Mouse (Mus musculus): Measurements from ENCODE around the gene Zfp358. TPM values are rescaled to one million over a fixed set of nuclear protein-coding genes. Genes with fewer than 3 reads are reported as not detected.

The Zfp358 gene
- 29.0 and 32.0 TPM in 2 replicates for polyA plus RNA-seq (2012)

DNA sequence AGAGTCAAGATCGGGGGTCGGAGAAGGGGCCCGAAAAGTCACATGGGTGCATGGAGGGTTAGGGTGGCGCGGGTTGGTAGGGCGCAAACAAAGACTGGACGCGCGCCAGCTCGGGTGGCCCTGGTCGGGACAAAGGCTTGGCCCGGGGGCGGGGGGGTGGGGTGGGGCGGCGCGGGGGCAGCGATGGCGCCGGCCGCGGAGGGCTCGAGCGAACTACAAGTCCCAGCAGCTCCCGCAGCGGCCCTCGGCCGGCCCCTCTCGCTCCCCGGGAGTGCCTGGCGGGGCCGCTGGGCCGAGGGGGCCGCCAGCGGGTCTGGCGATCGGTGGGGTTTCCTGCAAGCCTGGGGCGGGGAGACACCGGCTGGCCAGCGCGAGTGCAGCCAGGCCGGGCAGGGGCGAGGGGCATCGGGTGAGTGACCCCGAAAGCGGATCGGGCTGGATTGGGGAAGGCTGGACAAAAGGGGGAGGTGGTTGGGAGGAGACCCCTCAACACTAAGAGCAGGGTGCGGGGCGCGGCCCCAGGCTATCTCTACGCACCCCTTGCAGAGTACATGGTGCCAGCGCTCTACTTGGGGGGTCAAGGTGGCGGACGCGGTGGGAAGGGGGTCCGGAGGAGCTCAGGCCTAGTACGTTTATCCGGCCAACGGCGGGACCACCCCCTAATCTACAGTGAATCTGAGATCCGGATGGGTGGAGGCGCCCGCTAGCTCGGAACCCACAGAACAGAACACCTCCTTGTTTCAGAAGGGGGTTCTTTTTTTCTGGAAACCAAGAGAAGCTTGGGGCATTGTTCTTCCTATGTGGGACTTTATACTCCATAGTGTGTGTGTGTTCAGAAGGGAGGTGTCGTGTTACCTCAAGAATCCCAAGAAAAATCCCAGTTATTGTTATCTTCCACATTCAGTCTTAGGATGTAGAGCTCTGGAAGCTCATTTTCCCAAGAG is at the start of gene Zfp358:
Zfp358 (plus strand) TSS at position 238 of the 944 bp plus-strand sequence.

GRCm38 (mm10) chr8:3467006-3467885 is 25.7 kb upstream of the Zfp358 start, which contains the start of gene Pex11g:
Gene Pex11g (minus strand): TSS chr8:3467680.

GRCm38 (mm10) chr8:3470562-3470961 is 22.4 kb upstream of the Zfp358 start, which contains the start of gene Tex45:
Gene Tex45 (plus strand): TSS chr8:3470862.

GRCm38 (mm10) chr8:3500235-3501090 is 7.5 kb downstream of the Zfp358 start, which contains the start of gene Mcoln1:
Gene Mcoln1 (plus strand): TSS chr8:3500457.

DNA sequence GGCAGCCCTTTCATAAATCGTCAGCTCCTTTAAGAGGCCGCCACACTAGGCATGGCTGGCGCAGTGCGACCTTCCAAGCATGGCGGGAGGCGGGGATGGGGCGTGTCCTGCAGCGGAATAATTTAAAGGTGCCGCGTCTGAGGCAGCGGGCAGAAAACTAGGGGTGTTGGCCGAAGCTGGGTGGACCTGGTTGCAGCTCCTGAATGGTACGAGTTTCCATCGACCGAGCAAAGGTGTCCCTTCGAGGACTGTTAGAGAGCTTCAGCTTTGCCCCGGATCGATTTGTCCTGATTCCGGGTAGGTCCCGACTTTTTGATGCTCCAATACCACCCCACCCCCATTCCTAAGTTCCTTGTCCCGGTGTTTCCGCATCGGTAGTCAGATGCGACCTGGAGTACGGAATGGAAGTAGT is 22.3 kb downstream of the Zfp358 start, which contains the start of gene Pnpla6:
Pnpla6 (plus strand) TSS at position 125 of the 412 bp plus-strand sequence.

Other genes starting within 250 kb of the Zfp358 start
- 4.1 and 5.7 TPM in 2 replicates for gene Insr, start 213.5 kb upstream of the Zfp358 start, polyA plus RNA-seq (2012)
- gene A430078G23Rik, start 139.7 kb upstream of the Zfp358 start, polyA plus RNA-seq (2012) = 6.8 and 8.0 TPM in 2 replicates
- gene Arhgef18, start 100.1 kb upstream of the Zfp358 start, polyA plus RNA-seq (2012) = 71.7 and 87.9 TPM in 2 replicates
- gene Pex11g, start 25.5 kb upstream of the Zfp358 start, polyA plus RNA-seq (2012) = 1.5 and 2.5 TPM in 2 replicates
- gene Tex45, start 22.3 kb upstream of the Zfp358 start, polyA plus RNA-seq (2012) = 0.84 and 2.1 TPM in 2 replicates
- 235 and 263 TPM in 2 replicates for gene Mcoln1, start 7.3 kb downstream of the Zfp358 start, polyA plus RNA-seq (2012)
- 16.6 and 22.7 TPM in 2 replicates for gene Pnpla6, start 22.2 kb downstream of the Zfp358 start, polyA plus RNA-seq (2012)
- gene C330021F23Rik, start 74.9 kb downstream of the Zfp358 start, polyA plus RNA-seq (2012) = not detected in 2 replicates
- gene Camsap3, start 94.2 kb downstream of the Zfp358 start, polyA plus RNA-seq (2012) = 2.4 and 4.9 TPM in 2 replicates
- 51.6 and 63.7 TPM in 2 replicates for gene Xab2, start 128.2 kb downstream of the Zfp358 start, polyA plus RNA-seq (2012)
- 29.3 and 51.7 TPM in 2 replicates for gene Pet100, start 128.4 kb downstream of the Zfp358 start, polyA plus RNA-seq (2012)
- not detected in 2 replicates for gene Pcp2, start 132.4 kb downstream of the Zfp358 start, polyA plus RNA-seq (2012)
- 427 and 433 TPM in 2 replicates for gene Stxbp2, start 137.8 kb downstream of the Zfp358 start, polyA plus RNA-seq (2012)
- 0.27 TPM in 1 of 2 replicates, not detected in the other for gene Retn, start 162.6 kb downstream of the Zfp358 start, polyA plus RNA-seq (2012)
- gene Mcemp1, start 172.6 kb downstream of the Zfp358 start, polyA plus RNA-seq (2012) = 0.38 and 1.2 TPM in 2 replicates
- 4.1 and 4.9 TPM in 2 replicates for gene Fcor, start 179.2 kb downstream of the Zfp358 start, polyA plus RNA-seq (2012)
- 34.8 and 35.6 TPM in 2 replicates for gene Trappc5, start 183.2 kb downstream of the Zfp358 start, polyA plus RNA-seq (2012)
- 0.05 and 0.39 TPM in 2 replicates for gene Fcer2a, start 201.0 kb downstream of the Zfp358 start, polyA plus RNA-seq (2012)
- gene Clec4g, start 227.5 kb downstream of the Zfp358 start, polyA plus RNA-seq (2012) = not detected in 2 replicates